Mouse (Mus musculus): ENCODE data around the gene Fam204a.

- no peak for TF ChIP-seq CTCF (conservative IDR thresholded peaks at IDR 0.05; ENCODE audit: low read length)
- TF ChIP-seq NANOG (IDR thresholded peaks at IDR 0.05; ENCODE audit: borderline replicate concordance, low read length), result no peak
- no peak for TF ChIP-seq POU5F1 (IDR thresholded peaks at IDR 0.05; ENCODE audit: borderline replicate concordance, low read length)
Measured at GRCm38 (mm10) chr19:60242620-60243019, 16.1 kb upstream of the Fam204a start.
